Mouse (Mus musculus) brain, embryonic 18.5 days (tissue): ENCODE results near the gene Oaz1.
A peak's percentile ranks its signal among the peaks of the same experiment; 100 is the strongest.

ENCODE experiments used
- DNase-seq: peaks from one replicate; pipeline ENCODE4 v3.0.0-alpha.2; 2012; ENCODE audit warnings: low read depth, low spot score

Oaz1 gene

DNA sequence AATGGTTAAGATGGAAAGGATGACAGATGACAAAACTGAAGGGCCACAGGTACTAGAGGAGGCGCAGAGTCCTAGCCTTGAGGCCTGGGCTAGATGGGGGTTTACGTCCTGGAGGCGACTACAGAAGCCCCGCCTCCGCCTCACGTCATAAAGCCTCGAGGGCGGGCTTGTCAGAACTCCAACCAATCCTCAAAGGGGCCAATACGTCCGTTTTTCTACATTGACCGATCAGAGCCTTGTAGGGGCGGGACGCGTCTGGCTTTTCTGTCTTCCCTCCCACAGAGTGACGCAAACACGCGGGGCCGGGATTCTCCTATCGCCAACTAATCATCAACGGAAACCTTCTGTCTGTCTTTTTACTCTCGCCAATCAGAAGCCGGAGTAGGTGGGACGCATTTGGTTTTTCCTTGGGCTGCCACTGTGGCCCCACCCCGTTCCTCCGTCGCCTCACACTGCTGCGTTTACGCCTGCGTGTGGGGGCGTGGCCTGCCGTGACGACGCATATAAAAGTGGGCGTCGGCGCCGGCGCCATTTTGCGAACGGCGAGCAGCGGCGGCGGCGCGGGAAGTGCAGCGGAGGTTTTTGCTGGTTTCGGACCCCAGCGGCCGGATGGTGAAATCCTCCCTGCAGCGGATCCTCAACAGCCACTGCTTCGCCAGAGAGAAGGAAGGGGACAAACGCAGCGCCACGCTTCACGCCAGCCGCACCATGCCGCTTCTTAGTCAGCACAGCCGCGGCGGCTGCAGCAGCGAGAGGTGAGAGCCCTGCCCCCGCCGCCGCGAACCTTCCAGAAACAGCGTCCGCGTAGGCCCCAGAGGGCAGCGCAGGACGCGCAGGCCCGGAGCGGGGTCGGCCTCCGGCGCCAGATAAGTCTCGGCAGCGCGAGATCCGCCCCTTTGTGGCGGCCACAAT lies at the start of gene Oaz1:
Gene Oaz1 (plus strand): TSS at position 506 of the 912 bp plus-strand sequence.
- peak; percentile 100 for DNase-seq

DNA sequence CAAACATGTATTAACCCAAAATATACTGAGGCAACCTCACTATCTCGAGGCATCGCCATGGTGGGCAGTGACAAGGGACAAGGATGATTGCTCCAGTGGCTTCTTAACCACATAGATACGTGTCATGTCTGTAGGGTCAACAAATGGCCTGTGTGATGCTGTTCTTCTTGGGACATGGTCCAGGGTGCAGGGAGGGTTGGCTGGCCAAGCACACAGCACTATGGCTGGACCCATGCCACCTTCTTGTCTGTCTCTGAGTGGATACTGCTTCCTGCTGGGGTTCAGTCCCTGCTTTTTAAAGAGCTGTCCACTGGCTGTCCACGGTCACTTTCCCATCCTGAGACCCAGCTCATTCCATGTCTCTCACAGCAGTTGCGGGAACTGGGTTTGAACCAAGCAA lies 49.3 kb upstream of the Oaz1 start:
- no peak for DNase-seq

DNA sequence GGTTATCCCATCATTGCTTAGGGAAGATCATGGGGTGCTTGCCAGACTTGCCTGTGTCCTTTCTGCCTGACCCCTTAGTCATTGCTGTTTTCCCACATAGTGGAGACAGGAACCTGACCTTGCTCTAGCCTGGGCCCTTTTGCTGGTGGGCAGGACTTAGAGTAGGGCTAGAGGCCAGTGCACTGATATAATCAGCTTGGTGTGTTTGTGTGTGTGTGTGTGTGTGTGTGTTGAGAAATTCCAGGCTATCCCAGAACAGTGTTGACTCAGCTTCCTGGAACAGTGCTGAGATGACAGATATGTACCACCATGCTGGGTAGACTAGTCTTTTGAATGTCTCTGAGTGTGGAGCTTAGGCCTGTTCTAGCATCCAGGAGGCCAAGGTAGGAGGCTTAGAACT lies 46.9 kb upstream of the Oaz1 start:
- no peak for DNase-seq

DNA sequence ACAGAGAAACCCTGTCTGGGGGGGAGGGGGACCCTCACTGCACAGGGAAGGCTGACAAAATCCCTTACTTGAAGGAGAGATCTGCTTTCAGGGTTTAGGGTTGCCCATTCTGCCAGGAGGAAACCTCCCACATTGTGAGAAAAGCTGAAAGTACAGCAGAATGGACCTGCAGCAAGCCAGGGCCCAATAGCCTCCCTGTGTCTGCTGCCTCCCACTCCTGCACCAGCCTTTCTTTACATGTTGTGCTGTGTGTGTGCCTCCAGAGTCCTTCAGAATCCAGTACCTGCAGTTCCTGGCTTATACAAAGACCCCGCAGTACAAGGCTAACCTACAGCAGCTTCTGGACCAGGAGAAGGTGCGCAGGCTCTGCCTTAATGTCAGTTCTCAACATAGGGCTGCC lies 42.2 kb upstream of the Oaz1 start:
- DNase-seq = no peak

DNA sequence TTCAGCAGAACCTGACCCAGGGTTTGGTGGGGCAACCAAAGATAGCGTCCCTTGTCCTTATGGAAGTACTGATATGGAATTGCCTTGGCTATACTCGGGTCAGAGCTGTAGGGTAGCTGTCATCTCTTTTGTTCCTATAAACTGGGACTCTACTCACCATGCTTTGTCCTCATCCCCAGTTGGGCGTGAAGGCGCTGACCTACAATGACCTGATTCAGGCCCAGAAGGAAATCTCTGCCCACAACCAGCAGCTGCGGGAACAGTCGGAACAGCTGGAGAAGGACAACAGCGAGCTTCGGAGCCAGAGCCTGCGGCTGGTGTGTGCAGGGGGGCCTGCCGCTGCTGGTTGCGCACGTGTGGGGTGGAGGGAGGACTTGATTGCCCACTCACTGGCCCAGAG lies 41.6 kb upstream of the Oaz1 start:
- DNase-seq = no peak

DNA sequence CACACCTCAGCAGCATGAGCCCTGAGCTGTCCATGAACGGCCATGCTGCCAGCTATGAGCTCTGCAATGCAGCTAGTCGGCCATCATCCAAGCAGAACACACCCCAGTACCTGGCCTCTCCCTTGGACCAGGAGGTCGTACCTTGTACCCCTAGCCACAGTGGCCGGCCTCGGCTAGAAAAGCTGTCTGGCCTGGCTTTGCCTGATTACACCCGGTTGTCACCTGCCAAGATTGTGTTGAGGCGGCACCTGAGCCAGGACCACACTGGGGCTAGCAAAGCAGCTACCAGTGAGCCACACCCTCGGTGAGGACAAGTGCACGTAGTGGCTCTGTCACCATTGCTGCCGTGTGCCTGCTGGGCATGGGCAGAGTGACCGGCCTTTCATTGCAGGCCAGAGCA lies 40.5 kb upstream of the Oaz1 start:
- DNase-seq = no peak

DNA sequence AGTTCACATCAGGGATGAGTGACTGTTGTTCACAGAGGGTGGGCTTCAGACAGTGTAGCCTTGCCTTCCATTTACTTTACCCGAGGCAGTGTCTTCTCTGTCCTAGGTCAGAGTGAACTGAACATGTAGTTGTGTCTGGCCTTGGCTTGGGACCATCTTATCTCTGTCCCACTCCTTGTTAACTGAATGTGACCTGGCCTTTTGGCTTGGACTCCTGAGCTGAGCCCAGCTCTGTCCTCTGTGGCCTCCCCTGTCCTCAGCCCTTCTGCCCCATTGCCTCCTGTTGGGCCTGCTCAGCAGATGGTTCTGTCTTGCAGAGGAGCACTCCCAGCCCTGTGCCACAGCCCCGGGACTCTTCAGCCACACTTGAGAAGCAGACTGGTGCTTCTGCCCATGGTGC lies 38.9 kb upstream of the Oaz1 start:
- DNase-seq = no peak

DNA sequence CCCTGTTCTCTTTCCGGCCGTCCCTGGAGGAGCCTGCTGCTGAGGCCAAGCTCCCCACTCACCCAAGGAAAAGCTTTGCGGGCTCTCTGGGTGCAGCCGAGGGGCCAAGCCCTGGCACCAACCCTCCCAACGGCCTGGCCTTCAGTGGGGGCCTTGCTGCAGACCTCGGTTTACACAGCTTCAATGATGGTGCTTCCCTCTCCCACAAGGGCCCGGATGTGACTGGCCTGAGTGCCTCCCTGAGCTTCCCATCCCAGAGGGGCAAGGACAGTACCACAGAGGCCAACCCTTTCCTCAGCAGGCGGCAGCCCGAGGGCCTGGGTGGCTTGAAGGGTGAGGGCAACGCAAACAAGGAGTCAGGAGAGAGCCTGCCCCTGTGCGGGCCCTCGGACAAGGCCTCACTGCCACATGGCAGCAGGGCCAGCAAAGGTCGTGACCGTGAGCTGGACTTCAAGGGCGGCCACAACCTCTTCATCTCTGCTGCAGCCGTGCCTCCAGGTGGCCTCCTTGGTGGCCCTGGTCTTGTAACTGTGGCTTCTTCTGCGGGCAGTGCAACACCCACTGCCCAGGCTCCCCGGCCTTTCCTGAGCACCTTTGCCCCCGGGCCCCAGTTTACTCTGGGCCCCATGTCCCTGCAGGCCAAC lies 35.6 kb upstream of the Oaz1 start:
- no peak for DNase-seq

DNA sequence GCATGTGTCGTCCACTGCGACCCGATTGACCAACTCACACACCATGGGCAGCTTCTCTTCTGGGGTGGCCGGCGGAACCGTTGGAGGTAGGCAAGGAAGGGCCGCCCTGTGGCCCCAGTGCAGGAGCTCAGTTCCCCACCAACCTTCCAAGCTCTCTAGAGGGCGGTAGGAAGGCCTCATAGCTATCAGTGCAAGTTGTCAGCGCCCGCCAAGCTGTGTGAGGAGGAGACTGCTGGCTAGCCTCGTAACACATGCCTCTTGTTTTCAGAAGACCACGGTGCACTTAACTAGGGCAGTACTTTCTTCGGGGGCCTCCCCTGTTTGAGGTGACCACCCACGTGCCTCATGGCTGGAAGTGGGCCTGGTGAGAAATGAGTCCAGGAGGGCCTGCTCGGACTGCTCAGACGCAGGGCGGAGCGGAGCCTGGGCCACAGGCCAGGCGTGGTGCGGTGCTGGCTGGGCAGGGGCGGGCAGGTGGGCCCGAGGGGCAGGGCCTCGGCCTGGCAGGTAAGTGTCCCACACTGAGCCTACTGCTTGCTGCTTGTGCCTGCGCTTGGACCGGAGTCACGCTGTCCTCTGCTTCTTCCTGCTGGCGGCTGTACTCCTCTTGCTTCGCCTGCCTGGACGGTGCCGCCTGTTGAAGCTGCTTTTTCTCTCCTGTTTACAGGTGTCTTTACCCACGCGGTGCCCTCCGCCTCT lies 34.8 kb upstream of the Oaz1 start:
- DNase-seq = no peak

DNA sequence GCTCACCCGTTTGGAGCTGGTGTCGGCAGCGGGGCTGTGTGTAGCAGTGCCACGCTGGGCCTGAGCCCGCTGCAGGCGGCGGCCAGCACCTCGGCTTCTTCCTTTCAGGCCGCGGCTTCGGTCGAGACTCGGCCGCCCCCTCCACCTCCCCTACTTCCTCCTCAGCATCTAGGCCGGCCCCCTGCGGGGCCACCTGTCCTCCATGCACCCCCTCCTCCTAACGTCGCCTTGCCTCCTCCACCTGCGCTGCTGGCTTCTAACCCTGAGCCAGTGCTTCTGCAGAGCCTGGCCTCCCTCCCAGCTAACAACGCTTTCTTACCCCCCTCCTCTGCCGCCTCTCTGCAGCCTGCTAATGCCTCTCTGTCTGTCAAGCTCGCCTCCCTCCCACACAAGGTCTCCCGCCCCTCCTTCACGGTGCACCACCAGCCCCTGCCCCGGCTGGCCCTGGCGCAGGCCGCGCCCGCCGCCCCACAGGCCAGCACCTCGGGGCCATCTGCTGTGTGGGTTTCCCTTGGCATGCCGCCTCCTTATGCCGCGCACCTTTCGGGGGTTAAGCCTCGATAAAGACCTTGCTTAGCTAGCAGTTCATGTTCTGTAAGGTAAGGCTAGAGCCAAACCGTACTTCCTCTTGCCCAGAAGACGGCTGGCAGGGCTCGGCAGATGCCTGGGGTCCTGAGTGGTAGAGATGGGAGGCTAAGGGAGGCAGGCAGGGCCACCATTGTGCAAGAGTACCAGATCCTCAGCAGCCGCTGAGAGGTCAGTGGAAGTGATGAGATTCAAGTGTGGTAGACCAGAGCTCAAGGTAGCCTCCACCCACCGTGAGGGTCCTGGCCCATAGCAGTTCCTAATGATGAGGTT lies 34.1 kb upstream of the Oaz1 start:
- no peak for DNase-seq

DNA sequence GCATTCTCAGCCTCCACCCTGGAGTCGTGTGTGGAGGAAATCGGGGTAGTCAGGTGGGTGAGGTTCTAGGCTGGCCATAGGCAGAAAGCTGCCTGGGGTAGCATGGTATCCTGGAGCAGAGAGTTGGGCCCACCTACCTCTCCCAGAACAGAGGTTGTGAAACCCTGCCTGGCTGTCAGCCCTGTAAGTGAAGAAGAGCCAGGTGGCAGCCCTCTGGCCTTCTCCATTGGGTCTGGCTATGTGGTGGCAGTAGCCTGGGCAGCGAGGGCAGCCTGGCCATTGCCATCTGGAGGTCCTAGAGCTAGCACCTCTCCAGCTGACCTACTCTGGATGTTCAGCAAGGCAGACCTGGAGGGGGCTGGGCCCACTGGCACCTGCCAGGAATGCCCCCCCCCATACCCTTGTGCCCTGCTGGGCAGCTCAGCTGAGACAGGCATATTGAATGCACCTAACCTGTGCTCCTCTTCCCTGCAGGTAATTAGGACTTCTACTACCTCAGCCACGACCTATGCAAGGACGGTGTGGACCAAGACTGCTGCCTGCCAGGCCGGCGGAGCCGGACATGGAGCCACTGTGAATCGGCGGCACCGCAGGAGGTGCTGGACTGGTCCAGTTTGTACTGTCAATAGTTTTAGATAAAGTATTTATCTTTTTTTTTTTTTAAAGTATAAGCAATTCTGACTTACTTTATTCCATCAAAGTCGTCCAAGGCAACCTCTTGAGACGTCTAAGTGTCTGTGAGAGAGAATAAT lies 33.2 kb upstream of the Oaz1 start:
- no peak for DNase-seq

DNA sequence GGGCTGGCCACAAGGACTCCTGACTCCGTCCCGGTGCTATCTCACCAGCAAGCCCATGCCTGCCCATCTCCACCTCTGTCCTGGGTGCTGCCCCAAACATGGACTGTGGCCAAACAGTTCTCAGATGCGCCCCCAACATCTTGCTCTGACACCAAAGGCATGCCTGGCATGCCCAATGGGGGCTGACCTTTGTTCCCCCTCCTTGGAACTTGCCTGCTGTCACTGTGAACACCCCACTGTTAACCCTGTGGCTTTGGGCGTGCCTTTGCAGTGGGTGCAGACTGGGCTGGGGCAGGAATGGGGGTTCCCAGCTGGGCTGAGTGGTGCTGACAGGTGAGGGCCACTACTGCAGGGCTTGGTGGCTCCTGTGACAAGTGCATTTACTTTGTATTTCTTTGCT lies 32.7 kb upstream of the Oaz1 start:
- DNase-seq = no peak

DNA sequence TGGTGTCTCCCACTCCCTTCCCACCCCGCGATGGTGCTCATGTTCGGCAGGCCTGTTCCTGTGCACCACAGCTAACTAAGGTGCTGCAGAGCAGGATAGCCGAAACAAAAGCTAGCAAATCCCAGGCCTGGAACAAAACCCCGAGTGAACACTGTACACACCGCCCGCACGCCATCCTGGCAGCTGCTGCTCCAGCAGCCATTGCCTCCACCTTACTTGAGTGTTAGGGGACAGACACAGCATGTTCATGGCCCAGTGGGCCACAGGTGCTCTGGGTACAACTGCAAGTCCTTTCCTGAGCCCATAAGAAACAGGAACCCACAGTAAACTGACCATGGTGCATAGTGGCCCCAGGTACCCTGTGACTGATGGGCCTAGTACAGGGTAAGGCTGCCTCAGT lies 31.7 kb upstream of the Oaz1 start:
- DNase-seq = no peak

DNA sequence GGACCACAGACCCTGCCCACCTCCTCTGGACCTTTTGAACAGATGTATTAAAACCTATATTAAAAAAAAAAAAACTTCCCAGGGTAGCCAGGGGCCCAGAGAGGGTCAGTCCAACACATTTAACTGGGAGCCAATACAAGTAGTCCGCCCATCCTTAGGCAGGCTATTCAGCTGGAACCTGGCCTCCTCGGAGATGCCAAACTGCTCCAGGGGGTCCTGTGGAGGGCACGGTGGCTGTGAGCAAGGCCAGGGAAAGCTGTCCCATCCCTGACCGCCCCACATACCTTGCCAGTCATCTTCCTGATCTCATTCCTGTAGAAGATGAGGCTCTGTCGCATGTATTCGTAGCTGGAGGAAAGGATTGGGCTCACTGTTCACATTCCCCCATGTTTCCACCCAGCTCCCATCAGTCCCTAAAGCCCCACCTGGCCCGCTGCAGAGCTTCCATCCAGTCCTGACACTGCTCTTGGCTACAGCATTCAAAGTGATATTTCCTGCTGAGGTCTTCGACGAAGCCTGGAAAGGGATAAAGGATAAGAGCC lies 30.1 kb upstream of the Oaz1 start:
- DNase-seq = no peak

DNA sequence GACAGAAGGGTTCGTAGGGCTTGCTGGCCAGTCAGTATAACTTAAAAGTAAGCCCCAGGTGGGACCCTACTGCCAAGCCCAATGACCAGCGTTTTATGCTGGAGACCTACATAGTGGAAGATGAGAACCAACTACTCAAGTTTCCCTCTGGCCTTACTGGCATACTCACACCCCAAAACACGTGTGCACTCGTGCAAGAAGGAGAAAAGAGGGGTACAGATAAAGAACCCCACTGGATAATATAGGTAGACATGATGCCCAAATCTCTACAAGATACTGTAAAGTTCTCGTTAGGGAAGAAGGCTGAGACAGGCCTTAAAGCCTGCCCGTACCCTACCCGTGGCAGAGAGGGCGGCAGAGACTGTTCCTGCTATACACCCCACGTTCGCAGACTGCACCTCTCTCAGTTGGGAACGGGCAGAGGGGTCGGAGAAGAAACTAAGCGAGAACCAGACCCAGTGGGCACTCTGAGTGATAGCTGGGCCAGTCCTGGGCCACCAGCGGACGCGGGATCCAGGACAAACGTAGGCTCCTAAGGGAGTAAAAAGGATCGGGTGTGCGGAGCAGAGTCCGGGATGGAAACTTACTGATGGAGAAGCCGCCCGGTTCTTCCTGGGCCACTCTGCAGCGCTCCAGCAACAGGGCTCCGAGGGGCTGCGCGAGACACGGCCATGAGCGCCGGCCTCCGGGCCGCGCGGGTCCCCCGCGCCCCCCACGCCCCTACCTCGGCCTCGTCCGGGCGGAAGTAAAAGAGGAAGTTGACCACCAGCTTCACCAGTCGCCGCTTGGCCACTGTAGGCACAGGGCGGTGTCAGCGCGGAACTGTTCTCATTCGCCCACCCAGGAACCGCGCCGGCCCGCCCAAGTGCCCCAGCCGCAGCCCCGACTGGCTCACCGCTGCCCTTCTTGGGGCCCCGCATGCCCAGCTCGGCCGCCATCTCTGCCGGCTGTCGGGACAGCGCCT lies 29.0 kb upstream of the Oaz1 start:
- peak; percentile 26 for DNase-seq

DNA sequence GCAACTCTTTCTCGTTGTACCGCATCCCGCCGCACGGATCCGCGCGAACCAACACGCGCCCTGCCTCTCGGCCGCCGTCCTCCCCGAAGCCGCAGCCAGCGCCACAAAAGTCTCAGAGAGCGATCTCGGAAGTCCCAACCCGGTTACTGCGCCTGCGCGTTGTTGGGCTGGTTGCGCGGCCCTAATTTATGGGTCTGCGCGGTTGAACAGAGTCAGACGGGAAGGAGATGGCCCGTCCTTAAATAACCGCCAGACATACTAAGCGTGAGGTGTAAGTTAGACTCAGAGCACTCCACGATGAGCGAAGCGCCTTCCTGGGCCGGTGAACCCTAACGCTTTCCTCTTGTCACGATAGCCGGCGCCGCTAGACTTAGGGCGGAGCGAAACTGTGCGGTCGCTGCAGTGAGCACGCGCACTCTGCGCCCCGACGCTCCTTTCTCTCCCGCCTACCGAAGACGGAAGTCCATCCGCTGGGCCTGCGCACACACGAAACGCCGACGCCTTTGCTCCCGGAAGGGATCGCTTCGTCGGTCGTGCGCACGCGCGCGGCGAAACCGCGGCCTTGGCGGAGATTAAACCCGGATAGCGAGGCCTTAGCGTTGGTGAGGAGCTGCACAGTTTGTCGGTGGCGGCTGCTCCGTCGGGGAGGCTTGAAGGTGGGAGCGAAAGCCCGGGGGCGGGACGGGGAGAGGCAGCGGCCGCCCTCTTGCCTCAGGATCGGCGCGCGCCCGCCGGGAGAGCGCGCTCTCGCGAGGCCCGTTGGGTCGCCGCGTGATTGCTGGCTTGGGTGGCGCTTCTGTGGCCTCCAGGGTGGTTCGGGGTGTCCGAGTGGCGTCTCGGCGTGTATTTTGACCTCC lies 28.1 kb upstream of the Oaz1 start, which contains the start of the genes Sf3a2 and Plekhj1:
Gene Sf3a2 (plus strand): TSS at position 49 of the 857 bp plus-strand sequence.
Gene Plekhj1 (minus strand): TSS at position 477 of the 857 bp plus-strand sequence.
- peak; percentile 96 for DNase-seq

DNA sequence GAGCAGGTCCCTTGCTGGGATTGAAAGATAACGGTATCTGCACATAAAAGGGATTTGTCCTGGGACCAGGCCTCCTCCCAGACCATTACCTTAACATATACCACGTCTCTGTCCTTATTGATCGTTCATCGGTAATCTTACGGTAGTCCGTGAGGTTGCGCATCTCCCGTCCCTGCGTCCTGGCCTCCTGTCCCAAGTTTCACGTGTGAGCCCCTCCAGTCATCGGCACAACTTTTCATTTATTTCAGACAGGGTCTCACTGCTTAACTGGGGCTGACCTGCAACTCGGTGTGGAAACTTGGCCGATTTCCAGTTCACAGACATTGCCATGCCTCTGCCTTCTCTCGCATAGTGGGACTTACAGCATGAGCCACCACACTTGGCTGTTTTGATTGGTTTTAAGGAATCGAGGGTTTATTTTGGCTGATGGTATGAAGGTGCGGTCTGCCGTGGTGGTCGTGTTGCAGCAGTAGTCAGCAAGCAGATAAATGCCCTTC lies 27.3 kb upstream of the Oaz1 start:
- no peak for DNase-seq
